Mouse (Mus musculus): ENCODE measurements at regions not wholly inside any gene's neighbourhood (a gene's known extent, or its start where the extent isn't known, plus 50 kb on each side); places are given as distances from the start of the nearest gene placed in this dataset.

- H3K4me3 ChIP-seq: no peak overlapping the region
- no peak overlapping the region for H3K4me2 ChIP-seq
- H3K9ac ChIP-seq: no peak overlapping the region
- ATAC-seq (ENCODE audit: insufficient number of reproducible peaks, insufficient read depth, low FRiP score, low TSS enrichment, low read depth): no peak
- no peaks in the 10 kb centered on the region for H3K9me3 ChIP-seq
- no peaks in the 10 kb centered on the region for H3K27me3 ChIP-seq
- WGBS: 89% methylated on average over 15 of the region's 15 CpGs
- H3K4me1 ChIP-seq: peaks cover 23% of the 10 kb centered on the region
- H3K27ac ChIP-seq: no peak overlapping the region
- H3K36me3 ChIP-seq: no peaks in the 10 kb centered on the region
Measured at GRCm38 (mm10) chr3:121902246-121902645, 50.1 kb upstream of the Arhgap29 start.

DNA sequence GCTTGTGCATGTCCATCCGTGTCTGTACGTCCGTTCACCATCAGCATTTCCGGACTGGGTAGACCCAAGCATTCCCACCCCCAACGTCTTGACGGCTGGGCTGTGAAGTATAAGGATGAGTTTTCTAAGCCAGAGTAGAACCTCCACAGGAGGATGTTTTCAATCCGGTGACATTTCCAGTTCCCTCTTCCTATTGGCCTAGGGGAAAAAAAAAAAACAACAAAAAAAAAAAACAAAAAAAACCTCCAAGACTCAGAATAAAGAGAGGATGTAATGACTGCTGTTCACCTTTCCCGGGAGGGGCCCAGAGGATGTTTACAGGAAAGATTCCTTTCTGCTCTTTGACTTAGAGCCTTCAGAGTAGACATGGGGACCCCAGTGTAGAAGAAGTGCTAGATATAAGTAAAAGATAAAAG, 51.9 kb upstream of the Arhgap29 start:
- Histone ChIP-seq H3K36me3 (no peaks in the 10 kb centered on the region), H3K27me3 (no peaks in the 10 kb centered on the region), H3K4me3 (no peak overlapping the region), H3K9me3 (no peaks in the 10 kb centered on the region), H3K27ac (no peak overlapping the region), H3K4me2 (no peak overlapping the region), H3K9ac (no peak overlapping the region), H3K4me1 (peaks cover 23% of the 10 kb centered on the region)
- no peak for ATAC-seq (ENCODE audit: insufficient number of reproducible peaks, insufficient read depth, low FRiP score, low TSS enrichment, low read depth)
- 67% methylated on average over 8 of the region's 8 CpGs for WGBS

GRCm38 (mm10) chr3:121897821-121898574, 54.3 kb upstream of the Arhgap29 start:
- Histone ChIP-seq H3K9me3 (no peaks in the 10 kb centered on the region), H3K27me3 (no peaks in the 10 kb centered on the region), H3K9ac (no peak overlapping the region), H3K4me3 (no peak overlapping the region), H3K4me1 (peaks cover 11% of the 10 kb centered on the region; the same call in 1 of the 2 replicates), H3K4me2 (no peak overlapping the region), H3K36me3 (no peaks in the 10 kb centered on the region), H3K27ac (no peak overlapping the region)
- peak; percentile 81 for ATAC-seq (ENCODE audit: insufficient number of reproducible peaks, insufficient read depth, low FRiP score, low TSS enrichment, low read depth)
- WGBS: 64% methylated on average over 14 of the region's 14 CpGs

DNA sequence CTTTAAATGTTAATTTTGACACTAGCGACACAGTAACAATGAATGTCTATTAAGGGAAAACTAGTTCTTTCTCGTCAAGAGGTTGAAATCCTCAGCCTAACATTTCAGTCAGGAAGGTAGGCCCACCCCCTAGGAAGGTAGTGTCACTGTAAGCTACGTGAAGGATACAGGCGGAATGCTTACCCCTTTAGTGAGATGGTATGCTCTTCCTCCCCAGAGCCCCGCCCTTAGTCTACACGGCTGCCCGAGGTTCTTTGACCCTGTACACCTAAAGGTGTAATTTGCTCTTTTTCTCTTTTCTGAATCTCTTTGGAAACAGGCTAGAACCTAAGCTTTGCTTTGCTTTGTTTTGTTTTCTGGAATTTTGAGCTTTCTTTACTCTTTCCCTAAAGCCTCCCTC, 58.7 kb upstream of the Arhgap29 start:
- 66% methylated on average over 7 of the region's 7 CpGs for WGBS
- ATAC-seq (ENCODE audit: insufficient number of reproducible peaks, insufficient read depth, low FRiP score, low TSS enrichment, low read depth): no peak

DNA sequence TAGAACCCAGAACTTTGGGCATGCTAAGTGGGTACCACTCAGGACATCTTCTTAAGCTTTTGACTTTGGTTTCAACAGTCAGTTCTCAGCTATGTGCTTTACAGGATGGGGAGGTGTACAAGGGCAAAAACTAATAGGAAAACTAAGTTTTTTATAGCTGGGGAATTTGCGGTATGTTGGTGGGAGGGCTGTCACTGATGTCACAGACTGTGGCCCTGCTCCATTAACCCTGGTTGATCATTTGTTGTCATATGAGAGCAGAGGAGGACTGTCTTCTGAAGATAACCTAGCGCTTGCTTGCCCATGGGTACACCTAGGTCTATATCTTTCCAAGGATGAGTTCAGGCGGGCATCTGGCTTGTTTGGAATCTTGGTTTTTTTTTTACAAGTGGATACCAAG, 59.7 kb upstream of the Arhgap29 start:
- no peak overlapping the region for H3K9ac ChIP-seq
- H3K4me1 ChIP-seq: 0 out of 2 replicates have a peak, but pooled peaks cover 3% of the 10 kb centered on the region
- H3K9me3 ChIP-seq: no peaks in the 10 kb centered on the region
- 89% methylated on average over 3 of the region's 3 CpGs for WGBS
- H3K36me3 ChIP-seq: no peaks in the 10 kb centered on the region
- H3K4me3 ChIP-seq: no peak overlapping the region
- 0 out of 2 replicates have a peak, but pooled peaks cover 4% of the 10 kb centered on the region for H3K27me3 ChIP-seq
- no peak for ATAC-seq (ENCODE audit: insufficient number of reproducible peaks, insufficient read depth, low FRiP score, low TSS enrichment, low read depth)
- H3K4me2 ChIP-seq: no peak overlapping the region
- no peak overlapping the region for H3K27ac ChIP-seq

More for the DNA sequence above, 58.7 kb upstream of the Arhgap29 start:
- Histone ChIP-seq H3K9ac (no peak overlapping the region), H3K4me3 (no peak overlapping the region), H3K4me1 (0 out of 2 replicates have a peak, but pooled peaks cover 3% of the 10 kb centered on the region), H3K27ac (no peak overlapping the region), H3K4me2 (no peak overlapping the region), H3K9me3 (no peaks in the 10 kb centered on the region), H3K36me3 (no peaks in the 10 kb centered on the region), H3K27me3 (no peaks in the 10 kb centered on the region)

DNA sequence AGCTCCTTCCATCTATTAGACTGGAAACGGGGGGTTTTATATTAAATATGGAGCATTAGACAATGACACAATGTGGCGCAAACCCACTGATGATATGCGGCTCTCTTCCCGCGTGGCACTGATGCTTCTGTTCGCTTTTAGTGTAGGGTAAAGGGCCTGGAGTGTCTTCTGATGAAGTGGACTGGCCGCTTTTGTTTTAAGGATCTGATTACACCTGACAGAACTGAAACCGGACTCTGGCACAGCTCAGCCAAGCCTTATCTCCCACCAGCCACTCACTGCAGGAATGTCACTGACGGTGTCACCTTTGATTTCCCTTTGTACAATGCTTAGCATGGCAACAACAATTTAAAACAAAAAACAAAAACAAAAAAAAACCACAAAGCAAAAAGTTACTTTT, 61.0 kb upstream of the Arhgap29 start:
- Histone ChIP-seq H3K9me3 (no peaks in the 10 kb centered on the region), H3K4me1 (peaks cover 4% of the 10 kb centered on the region)

GRCm38 (mm10) chr3:121890563-121890962, 61.8 kb upstream of the Arhgap29 start:
- no peak for ATAC-seq (ENCODE audit: insufficient number of reproducible peaks, insufficient read depth, low FRiP score, low TSS enrichment, low read depth)
- no peaks in the 10 kb centered on the region for H3K9me3 ChIP-seq
- peaks cover 12% of the 10 kb centered on the region; the same call in 1 of the 2 replicates for H3K27me3 ChIP-seq
- H3K4me2 ChIP-seq: no peak overlapping the region
- peaks cover 7% of the 10 kb centered on the region for H3K4me1 ChIP-seq
- no peak overlapping the region for H3K4me3 ChIP-seq
- no peaks in the 10 kb centered on the region for H3K36me3 ChIP-seq
- H3K9ac ChIP-seq: no peak overlapping the region
- 31% methylated on average over 5 of the region's 5 CpGs for WGBS
- H3K27ac ChIP-seq: no peak overlapping the region

More for the DNA sequence above, 61.0 kb upstream of the Arhgap29 start:
- no peak overlapping the region for H3K27ac ChIP-seq
- no peak overlapping the region for H3K9ac ChIP-seq
- 44% methylated on average over 9 of the region's 9 CpGs for WGBS
- no peak overlapping the region for H3K4me2 ChIP-seq
- no peaks in the 10 kb centered on the region for H3K36me3 ChIP-seq
- 0 out of 2 replicates have a peak, but pooled peaks cover 6% of the 10 kb centered on the region for H3K27me3 ChIP-seq
- no peak for ATAC-seq (ENCODE audit: insufficient number of reproducible peaks, insufficient read depth, low FRiP score, low TSS enrichment, low read depth)
- no peak overlapping the region for H3K4me3 ChIP-seq

DNA sequence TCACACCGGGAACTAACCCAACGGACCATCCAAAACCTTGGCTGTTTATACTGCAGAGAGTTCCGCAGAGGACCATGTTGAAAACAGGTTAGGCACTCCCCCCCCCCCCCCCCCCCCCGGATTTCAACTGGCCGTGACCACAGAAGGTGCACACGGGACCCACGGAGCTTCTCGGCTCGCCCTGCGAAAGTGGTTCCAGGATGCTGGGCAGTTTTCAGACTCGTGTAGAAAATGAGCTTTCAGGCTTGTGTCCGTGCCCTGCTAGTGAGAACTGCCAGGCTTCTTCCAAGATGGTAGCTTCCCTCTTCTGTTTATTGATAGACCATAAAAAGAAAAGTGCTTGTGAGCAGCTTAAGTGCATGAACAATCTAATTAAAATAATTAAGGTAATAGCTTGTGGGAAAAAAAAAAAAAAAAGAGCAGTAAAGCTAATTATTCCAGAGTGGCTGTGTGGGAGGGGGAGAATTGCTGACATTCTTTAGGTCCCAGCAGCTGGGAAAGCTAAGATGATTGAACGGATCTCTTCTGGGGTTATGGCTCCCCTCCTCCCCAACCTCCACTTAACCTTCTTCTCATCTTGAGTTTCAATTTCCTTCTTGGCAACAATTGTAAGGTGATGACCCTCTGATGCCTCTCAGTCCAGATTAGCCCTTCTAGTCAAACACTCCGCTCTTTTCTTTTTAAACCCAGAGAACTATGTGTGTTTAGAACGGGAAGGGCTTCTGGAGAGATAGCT, 65.3 kb upstream of the Arhgap29 start:
- H3K4me2 ChIP-seq: peak overlapping the region; percentile 50
- peaks cover 16% of the 10 kb centered on the region; the same call in 1 of the 2 replicates for H3K27me3 ChIP-seq
- H3K36me3 ChIP-seq: no peaks in the 10 kb centered on the region
- peak overlapping the region; percentile 13; the same call in 1 of the 2 replicates for H3K4me3 ChIP-seq
- no peak overlapping the region for H3K27ac ChIP-seq
- no peak overlapping the region for H3K9ac ChIP-seq
- no peaks in the 10 kb centered on the region for H3K9me3 ChIP-seq
- H3K4me1 ChIP-seq: peaks cover 7% of the 10 kb centered on the region
- no peak for ATAC-seq (ENCODE audit: insufficient number of reproducible peaks, insufficient read depth, low FRiP score, low TSS enrichment, low read depth)
- 15% methylated on average over 15 of the region's 15 CpGs for WGBS

- Histone ChIP-seq H3K9ac (no peak overlapping the region), H3K36me3 (no peaks in the 10 kb centered on the region), H3K4me3 (no peak overlapping the region; the same call in 1 of the 2 replicates), H3K27me3 (peaks cover 16% of the 10 kb centered on the region; the same call in 1 of the 2 replicates), H3K4me1 (peaks cover 5% of the 10 kb centered on the region), H3K9me3 (no peaks in the 10 kb centered on the region), H3K27ac (no peak overlapping the region), H3K4me2 (peak overlapping the region; percentile 50)
- ATAC-seq (ENCODE audit: insufficient number of reproducible peaks, insufficient read depth, low FRiP score, low TSS enrichment, low read depth): no peak
- WGBS: 40% methylated on average over 10 of the region's 10 CpGs
Measured at GRCm38 (mm10) chr3:121886309-121886708, 66.0 kb upstream of the Arhgap29 start.

GRCm38 (mm10) chr3:121885265-121886178, 66.8 kb upstream of the Arhgap29 start:
- H3K36me3 ChIP-seq: no peaks in the 10 kb centered on the region
- no peak overlapping the region for H3K9ac ChIP-seq
- H3K4me1 ChIP-seq: peaks cover 4% of the 10 kb centered on the region
- no peak overlapping the region for H3K4me3 ChIP-seq
- 19% methylated on average over 10 of the region's 10 CpGs for WGBS
- H3K9me3 ChIP-seq: no peaks in the 10 kb centered on the region
- ATAC-seq (ENCODE audit: insufficient number of reproducible peaks, insufficient read depth, low FRiP score, low TSS enrichment, low read depth): no peak
- H3K27me3 ChIP-seq: peaks cover 16% of the 10 kb centered on the region; the same call in 1 of the 2 replicates
- H3K27ac ChIP-seq: no peak overlapping the region
- H3K4me2 ChIP-seq: peak overlapping the region; percentile 39
